Mouse (Mus musculus): ENCODE data around the gene Vac14. TPM values are rescaled to one million over a fixed set of nuclear protein-coding genes. Genes with fewer than 3 reads are reported as not detected.

Gene Vac14
- total RNA-seq, 2 experiments from 2014 or later = 22.8 to 23.4 TPM

DNA sequence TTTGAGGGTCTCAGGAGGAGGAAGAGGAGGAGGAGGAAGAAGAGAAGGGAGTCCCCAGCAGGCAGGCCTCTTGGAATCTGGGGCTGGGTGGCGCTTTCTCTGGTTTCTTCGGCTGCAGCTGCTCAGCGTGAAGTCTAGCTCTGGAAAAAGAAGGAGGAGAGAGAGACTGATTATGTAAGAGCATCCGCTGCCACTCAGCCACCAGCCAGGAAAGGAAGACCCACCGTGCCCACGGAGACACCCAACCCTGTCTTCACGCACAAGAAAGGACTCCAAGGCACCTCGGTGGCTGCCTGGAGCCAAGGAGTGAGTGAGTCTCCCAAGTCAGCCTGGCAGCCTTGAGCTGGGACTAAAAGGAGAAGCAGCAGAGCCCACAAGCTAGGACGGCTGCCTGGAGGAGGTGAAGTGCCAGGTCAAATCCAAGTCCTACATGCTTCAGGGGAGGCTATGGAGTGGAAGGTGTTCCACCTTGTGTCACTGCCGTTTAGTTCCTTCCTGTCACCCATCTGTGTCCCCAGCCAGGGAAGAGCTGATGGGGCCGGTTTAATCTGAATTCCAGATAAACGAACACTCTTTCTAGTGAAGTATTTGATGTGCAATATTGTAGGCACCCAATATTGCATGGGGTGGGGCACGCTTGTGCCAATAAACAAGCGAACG is 137.3 kb downstream of the Vac14 start:
- peak overlapping the region; percentile 90 for H3K27ac ChIP-seq

DNA sequence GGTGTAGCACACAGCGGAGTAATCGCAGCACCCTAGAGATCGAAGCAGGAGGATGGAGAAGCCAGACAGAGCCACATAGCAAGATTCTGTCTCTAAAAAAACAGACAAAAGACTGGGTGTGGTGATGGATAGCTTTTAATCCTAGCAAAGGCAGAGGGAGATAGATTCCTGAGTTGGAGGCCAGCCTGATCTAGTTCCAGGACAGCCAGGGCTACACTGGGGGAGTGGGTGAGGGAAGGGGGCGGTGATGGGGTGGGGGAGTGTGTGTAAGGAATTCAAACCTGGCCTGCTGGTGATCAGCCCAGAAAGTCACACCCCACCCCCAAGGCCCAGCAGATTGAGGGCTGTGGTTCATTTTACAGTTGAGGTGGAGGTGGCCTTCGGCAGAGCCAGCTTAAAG is 137.8 kb downstream of the Vac14 start:
- no peak for DNase-seq (ENCODE audit: low spot score in 2 of 2)
- no peak for TF ChIP-seq CTCF (conservative IDR thresholded peaks at IDR 0.05)
- Histone ChIP-seq H3K4me3 (no peak overlapping the region), H3K27ac (peak overlapping the region; percentile 90)

More for the DNA sequence above, 137.3 kb downstream of the Vac14 start:
- no peak for TF ChIP-seq CTCF (conservative IDR thresholded peaks at IDR 0.05)
- H3K4me3 ChIP-seq = peak overlapping the region; percentile 54
- peak; percentile 36 to 51 for DNase-seq (ENCODE audit: low spot score in 2 of 2)

DNA sequence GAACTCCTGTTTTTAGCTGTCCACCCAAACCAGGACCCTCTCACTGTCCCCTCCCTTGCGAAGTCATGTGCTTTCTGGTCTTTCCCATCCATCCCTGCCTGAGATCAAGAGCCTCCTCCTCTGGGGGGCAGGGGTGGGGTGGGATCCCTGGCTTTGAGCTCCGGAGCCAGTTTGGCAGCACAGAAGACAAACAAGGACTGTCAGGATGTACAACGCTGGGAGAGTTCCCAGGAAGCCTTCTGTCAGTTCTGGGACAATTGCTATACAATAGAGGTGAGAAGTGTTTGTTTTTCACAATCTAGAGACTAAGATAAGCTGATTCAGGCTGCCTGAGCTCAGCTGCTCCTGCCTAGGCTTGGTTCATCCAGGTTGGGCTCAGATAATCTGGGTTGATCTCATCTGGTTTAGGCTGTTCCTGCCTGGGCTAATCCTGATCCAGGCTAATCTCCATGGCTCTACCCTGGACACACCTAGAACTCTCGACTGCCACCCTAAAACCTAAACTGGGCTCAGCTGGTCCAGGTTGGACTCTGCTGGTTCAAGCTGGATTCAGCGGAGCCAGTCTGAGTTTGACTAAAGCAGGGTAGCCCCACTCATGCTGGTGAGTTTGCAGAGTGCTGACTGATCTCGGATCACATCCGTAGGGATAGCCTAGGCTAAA is 142.0 kb downstream of the Vac14 start:
- DNase-seq (ENCODE audit: low spot score in 2 of 2) = no peak
- no peak for TF ChIP-seq CTCF (conservative IDR thresholded peaks at IDR 0.05)
- Histone ChIP-seq H3K4me3 (no peak overlapping the region), H3K27ac (peak overlapping the region; percentile 70)

DNA sequence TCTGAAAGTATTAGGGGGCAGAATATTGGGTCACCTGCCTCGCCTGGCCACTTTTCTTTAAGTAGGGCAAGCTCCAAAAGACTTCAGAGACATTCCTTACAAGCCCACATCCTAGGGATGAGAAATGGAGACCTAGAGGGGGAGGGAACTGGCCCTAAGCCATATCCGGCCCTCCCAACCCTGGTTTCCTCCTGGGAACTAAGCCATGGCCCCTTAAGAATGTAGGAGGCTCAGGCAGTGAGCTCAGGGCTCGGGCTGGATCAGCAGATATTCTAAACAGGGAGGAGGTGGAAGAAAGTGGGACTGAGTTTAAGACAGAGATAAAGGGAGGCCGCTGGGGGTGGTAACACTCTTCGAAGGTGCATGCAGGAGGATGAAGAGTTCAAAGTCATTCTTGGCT is 142.8 kb downstream of the Vac14 start:
- Histone ChIP-seq H3K27ac (peak overlapping the region; percentile 70), H3K4me3 (no peak overlapping the region)
- DNase-seq (ENCODE audit: low spot score in 2 of 2) = no peak
- TF ChIP-seq CTCF (conservative IDR thresholded peaks at IDR 0.05) = no peak

DNA sequence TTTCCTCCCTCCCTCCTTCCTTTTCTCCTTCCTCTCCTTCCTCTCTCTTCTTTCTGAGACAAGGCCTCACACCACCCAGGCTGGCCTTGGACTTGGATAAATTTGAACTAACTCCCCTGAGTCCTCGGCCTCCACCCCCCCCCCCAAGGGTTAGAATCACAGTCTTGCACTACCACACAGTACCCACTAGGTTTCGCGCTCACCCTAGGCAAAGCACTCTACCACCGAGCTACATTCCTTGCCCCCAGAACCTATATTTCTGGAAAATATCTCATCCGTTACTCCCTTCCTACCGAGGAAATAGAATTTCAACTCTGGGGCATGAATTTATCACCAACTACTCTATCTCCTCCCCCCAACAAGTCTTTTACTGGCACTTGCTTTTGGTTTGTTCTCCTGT is 143.6 kb downstream of the Vac14 start:
- no peak overlapping the region for H3K4me3 ChIP-seq
- H3K27ac ChIP-seq = no peak overlapping the region
- DNase-seq (ENCODE audit: low spot score in 2 of 2) = no peak
- TF ChIP-seq CTCF (conservative IDR thresholded peaks at IDR 0.05) = peak; percentile 45

DNA sequence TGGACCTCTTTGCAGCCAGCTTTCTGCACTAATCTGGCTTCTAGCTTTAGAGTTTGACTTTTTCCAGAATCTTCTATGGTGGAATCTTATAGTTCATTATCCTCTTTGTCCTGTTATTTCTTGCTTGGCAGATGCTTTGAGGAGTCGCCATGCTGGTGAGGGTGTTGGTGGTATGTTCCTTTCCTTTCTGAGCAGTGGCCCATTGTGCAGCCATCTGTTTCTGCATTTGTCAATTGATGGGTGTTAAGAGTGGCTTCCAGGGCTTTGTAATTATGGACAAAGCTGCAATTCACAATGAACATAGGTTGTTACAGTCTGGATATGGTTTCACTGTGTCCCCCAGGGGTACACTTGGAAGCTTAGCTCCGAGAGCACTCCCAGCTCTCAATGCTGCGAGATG is 146.3 kb downstream of the Vac14 start:
- peak overlapping the region; percentile 41; the same call in 1 of the 2 replicates for H3K27ac ChIP-seq
- no peak for DNase-seq (ENCODE audit: low spot score in 2 of 2)
- no peak for TF ChIP-seq CTCF (conservative IDR thresholded peaks at IDR 0.05)
- H3K4me3 ChIP-seq = no peak overlapping the region

DNA sequence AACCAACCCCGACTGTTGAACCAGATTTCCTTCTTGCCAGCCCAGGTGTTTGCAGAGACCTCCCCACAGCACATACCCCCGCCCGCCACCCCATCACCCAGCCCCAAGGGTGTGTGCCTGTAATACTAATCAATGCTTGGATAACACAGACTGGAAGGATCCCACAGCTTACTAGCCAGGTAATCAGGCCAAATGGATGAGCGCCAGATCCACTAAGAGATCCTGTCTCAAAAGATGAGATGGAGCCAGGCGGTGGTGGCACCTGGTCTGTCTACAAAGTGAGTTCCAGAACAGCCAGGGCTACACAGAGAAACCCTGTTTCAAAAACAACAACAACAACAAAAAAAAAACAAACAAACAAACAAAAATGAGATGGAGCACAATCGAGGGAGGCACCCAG is 148.9 kb downstream of the Vac14 start:
- no peak for TF ChIP-seq CTCF (conservative IDR thresholded peaks at IDR 0.05)
- H3K27ac ChIP-seq = no peak overlapping the region
- no peak for DNase-seq (ENCODE audit: low spot score in 2 of 2)
- no peak overlapping the region for H3K4me3 ChIP-seq

Other genes with a start within 250 kb of the Vac14 start
- gene Mtss1l, start 102.9 kb downstream of the Vac14 start, total RNA-seq (2021) = 100 to 1,000 TPM; 210 TPM
- gene Il34, start 187.3 kb downstream of the Vac14 start, total RNA-seq (2021) = 10 to 100 TPM; 64.7 to 71.5 TPM
- gene Cog4, start 228.0 kb downstream of the Vac14 start, total RNA-seq (2021) = 10 to 100 TPM; 61.4 to 64.0 TPM
- gene Sf3b3, start 228.2 kb downstream of the Vac14 start, total RNA-seq (2021) = 10 to 100 TPM; 71.1 to 74.7 TPM